Mouse (Mus musculus) MEL (cell line): ENCODE measurements at regions not wholly inside any gene's neighbourhood (a gene's known extent, or its start where the extent isn't known, plus 50 kb on each side); places are given as distances from the start of the nearest gene placed in this dataset.

Experiments
- DNase-seq: peaks from one replicate; pipeline ENCODE4 v3.0.0; 2011; ENCODE audit warnings: low read depth, low spot score
- H3K27ac ChIP-seq: 2 replicates; pipeline ENCODE4 v1.5.1; 2012; ENCODE audit warnings: low read depth, mild to moderate bottlenecking, control low read depth, low read length, moderate library complexity; ENCODE audit not compliant: control insufficient read depth
- H3K27me3 ChIP-seq, 2 experiments: fragments of 150-350 bp in 1 of 2; sonication (generic) in 1 of 2; 2 replicates each; pipeline ENCODE4 v1.6.1; 2012; ENCODE audit warnings: low read length in 2 of 2, mild to moderate bottlenecking in 2 of 2, improper control_type of control experiment in 1 of 2, moderate library complexity in 1 of 2; ENCODE audit not compliant: insufficient read depth in 2 of 2, control insufficient read depth in 1 of 2
- H3K36me3 ChIP-seq, 2 experiments: 2 replicates each; pipeline ENCODE4 v1.6.1; 2012 to 2014; ENCODE audit warnings: low read length in 2 of 2, improper control_type of control experiment in 1 of 2, inconsistent platforms in 1 of 2, mild to moderate bottlenecking in 1 of 2; ENCODE audit not compliant: insufficient read depth in 2 of 2, control insufficient read depth in 1 of 2
- H3K4me1 ChIP-seq, 2 experiments: fragments of 150-350 bp in 1 of 2; sonication (generic) in 1 of 2; 2 replicates each; pipeline ENCODE4 v1.6.1; 2012; ENCODE audit warnings: low read length in 2 of 2, improper control_type of control experiment in 1 of 2, mild to moderate bottlenecking in 1 of 2; ENCODE audit not compliant: insufficient read depth in 2 of 2, control insufficient read depth in 1 of 2
- H3K4me3 ChIP-seq, 2 experiments: fragments of 150-350 bp in 1 of 2; sonication (generic) in 1 of 2; 2 replicates each; pipeline ENCODE4 v1.5.1; 2012; ENCODE audit warnings: low read depth in 2 of 2, low read length in 2 of 2, mild to moderate bottlenecking in 2 of 2, moderate library complexity in 2 of 2, control low read depth in 1 of 2, improper control_type of control experiment in 1 of 2; ENCODE audit not compliant: control insufficient read depth in 1 of 2, insufficient read depth in 1 of 2
- H3K79me2 ChIP-seq: 2 replicates; pipeline ENCODE4 v1.6.1; 2012; ENCODE audit warnings: mild to moderate bottlenecking, low read length, moderate library complexity; ENCODE audit not compliant: control insufficient read depth, poor library complexity, insufficient read depth
- H3K9ac ChIP-seq: 2 replicates; pipeline ENCODE4 v1.6.1; 2012; ENCODE audit warnings: low read depth, mild to moderate bottlenecking, control low read depth, low read length, moderate library complexity; ENCODE audit not compliant: control insufficient read depth, poor library complexity, severe bottlenecking
- H3K9me3 ChIP-seq: fragments of 150-350 bp; sonication (generic); replicated peaks from 2 replicates; pipeline ENCODE4 v1.6.1; 2012; ENCODE audit warnings: mild to moderate bottlenecking, low read length, improper control_type of control experiment, moderate library complexity; ENCODE audit not compliant: insufficient read depth
- BHLHE40 ChIP-seq: IDR thresholded peaks from 2 replicates; pipeline ENCODE4 v1.6.1; 2012; ENCODE audit warnings: low read depth, mild to moderate bottlenecking, inconsistent platforms, low read length, improper control_type of control experiment, borderline replicate concordance
- CHD1 ChIP-seq: IDR thresholded peaks from 2 replicates; pipeline ENCODE4 v1.6.1; 2012; ENCODE audit warnings: low read depth, mild to moderate bottlenecking, inconsistent platforms, low read length, improper control_type of control experiment
- CTCF ChIP-seq, 3 experiments: IDR thresholded peaks in 2 of 3; conservative IDR thresholded peaks in 1 of 3; 2 replicates each; pipeline ENCODE4 v1.5.1; 2011 to 2012; ENCODE audit warnings: low read length in 3 of 3, low read depth in 2 of 3, mild to moderate bottlenecking in 2 of 3, improper control_type of control experiment in 1 of 3, inconsistent platforms in 1 of 3, mixed read lengths in 1 of 3, moderate library complexity in 1 of 3; ENCODE audit not compliant: control insufficient read depth in 1 of 3, insufficient read depth in 1 of 3, poor library complexity in 1 of 3, severe bottlenecking in 1 of 3
- ELF1 ChIP-seq: IDR thresholded peaks from 2 replicates; pipeline ENCODE4 v1.6.1; 2014; ENCODE audit warnings: low read depth, mild to moderate bottlenecking, inconsistent platforms, low read length, improper control_type of control experiment, moderate library complexity
- EP300 ChIP-seq, 2 experiments: IDR thresholded peaks; 2 replicates each; pipeline ENCODE4 v1.6.1; 2011; ENCODE audit warnings: improper control_type of control experiment in 2 of 2, low read length in 2 of 2, low read depth in 1 of 2, mild to moderate bottlenecking in 1 of 2
- ETS1 ChIP-seq: IDR thresholded peaks from 2 replicates; pipeline ENCODE4 v1.6.1; 2012; ENCODE audit warnings: low read depth, mild to moderate bottlenecking, inconsistent platforms, low read length, improper control_type of control experiment, moderate library complexity
- GATA1 ChIP-seq: IDR thresholded peaks from 2 replicates; pipeline ENCODE4 v1.6.1; 2011; ENCODE audit warnings: low read depth, low read length, improper control_type of control experiment
- HCFC1 ChIP-seq: IDR thresholded peaks from 2 replicates; pipeline ENCODE4 v1.6.1; 2012; ENCODE audit warnings: low read depth, mild to moderate bottlenecking, inconsistent platforms, low read length, improper control_type of control experiment, moderate library complexity
- JUND ChIP-seq: IDR thresholded peaks from 2 replicates; pipeline ENCODE4 v1.6.1; 2011; ENCODE audit warnings: low read depth, mild to moderate bottlenecking, improper control_type of control experiment, low read length
- MAFK ChIP-seq: IDR thresholded peaks from 2 replicates; pipeline ENCODE4 v1.6.1; 2011; ENCODE audit warnings: low read depth, mild to moderate bottlenecking, low read length, improper control_type of control experiment, borderline replicate concordance
- MAX ChIP-seq: IDR thresholded peaks from 2 replicates; pipeline ENCODE4 v1.6.1; 2011; ENCODE audit warnings: low read length, improper control_type of control experiment
- MAZ ChIP-seq: IDR thresholded peaks from 2 replicates; pipeline ENCODE4 v1.6.1; 2012; ENCODE audit warnings: low read depth, mild to moderate bottlenecking, inconsistent platforms, low read length, improper control_type of control experiment
- MYB ChIP-seq: IDR thresholded peaks from 2 replicates; pipeline ENCODE4 v1.6.1; 2011; ENCODE audit warnings: mild to moderate bottlenecking, low read depth, low read length, improper control_type of control experiment
- MYC ChIP-seq: IDR thresholded peaks from 2 replicates; pipeline ENCODE4 v1.6.1; 2011; ENCODE audit warnings: low read depth, mild to moderate bottlenecking, low read length, improper control_type of control experiment, moderate library complexity
- POLR2A ChIP-seq, 2 experiments: IDR thresholded peaks; 2 replicates each; pipeline ENCODE4 v1.6.1; 2011 to 2012; ENCODE audit warnings: low read length in 2 of 2, mild to moderate bottlenecking in 2 of 2, control low read depth in 1 of 2, improper control_type of control experiment in 1 of 2, low read depth in 1 of 2, moderate library complexity in 1 of 2; ENCODE audit not compliant: control insufficient read depth in 1 of 2, insufficient read depth in 1 of 2, poor library complexity in 1 of 2
- POLR2AphosphoS5 ChIP-seq: IDR thresholded peaks from 2 replicates; pipeline ENCODE4 v1.6.1; 2012; ENCODE audit warnings: low read depth, borderline replicate concordance, mild to moderate bottlenecking, inconsistent platforms, low read length, moderate library complexity, mixed read lengths
- SIN3A ChIP-seq: IDR thresholded peaks from 2 replicates; pipeline ENCODE4 v1.6.1; 2012; ENCODE audit warnings: low read length, improper control_type of control experiment, inconsistent platforms
- SMC3 ChIP-seq: IDR thresholded peaks from 2 replicates; pipeline ENCODE4 v1.6.1; 2011; ENCODE audit warnings: low read depth, low read length, improper control_type of control experiment
- TBP ChIP-seq: IDR thresholded peaks from 2 replicates; pipeline ENCODE4 v1.8.0; 2011; ENCODE audit warnings: low read depth, low read length, improper control_type of control experiment
- TCF12 ChIP-seq: IDR thresholded peaks from 2 replicates; pipeline ENCODE4 v1.6.1; 2014; ENCODE audit warnings: low read depth, mild to moderate bottlenecking, inconsistent platforms, low read length, improper control_type of control experiment, moderate library complexity
- USF1 ChIP-seq: IDR thresholded peaks from 2 replicates; pipeline ENCODE4 v1.6.1; 2014; ENCODE audit warnings: low read depth, mild to moderate bottlenecking, inconsistent platforms, low read length, improper control_type of control experiment, moderate library complexity
- USF2 ChIP-seq, 2 experiments: IDR thresholded peaks; 2 replicates each; pipeline ENCODE4 v1.6.1; 2011 to 2012; ENCODE audit warnings: improper control_type of control experiment in 2 of 2, low read length in 2 of 2, borderline replicate concordance in 1 of 2, inconsistent platforms in 1 of 2, low read depth in 1 of 2, mild to moderate bottlenecking in 1 of 2; ENCODE audit not compliant: insufficient read depth in 1 of 2
- ZC3H11A ChIP-seq: IDR thresholded peaks from 2 replicates; pipeline ENCODE4 v1.6.1; 2012; ENCODE audit warnings: low read depth, mild to moderate bottlenecking, inconsistent platforms, low read length, improper control_type of control experiment
- ZKSCAN1 ChIP-seq: IDR thresholded peaks from 2 replicates; pipeline ENCODE4 v1.6.1; 2012; ENCODE audit warnings: low read depth, mild to moderate bottlenecking, inconsistent platforms, low read length, improper control_type of control experiment, moderate library complexity
- ZMIZ1 ChIP-seq: IDR thresholded peaks from 2 replicates; pipeline ENCODE4 v1.6.1; 2012; ENCODE audit warnings: low read depth, mild to moderate bottlenecking, inconsistent platforms, low read length, improper control_type of control experiment, moderate library complexity

DNA sequence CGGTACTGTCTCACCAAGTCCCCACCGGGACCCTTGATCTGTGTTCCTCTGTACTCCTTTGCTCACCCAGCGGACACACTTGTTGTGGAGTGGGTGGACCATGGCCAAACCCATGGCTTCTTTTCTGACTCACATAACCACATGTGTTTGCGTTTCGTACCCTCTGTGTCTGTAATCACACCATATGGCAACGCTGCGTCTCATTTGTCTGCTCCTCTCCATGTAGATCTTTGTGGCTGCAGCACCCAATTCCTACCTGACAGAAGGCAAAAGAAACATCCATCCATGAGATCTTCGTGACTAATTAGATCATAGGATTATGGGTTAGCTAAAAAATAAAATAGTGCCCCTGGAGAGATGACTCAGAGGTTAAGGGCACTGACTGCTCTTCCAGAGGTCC lies 435.2 kb upstream of the Cd180 start:
- no peaks in the 10 kb centered on the region for H3K27me3 ChIP-seq
- H3K9me3 ChIP-seq: no peaks in the 10 kb centered on the region
- no peak for DNase-seq
- H3K27ac ChIP-seq: no peak overlapping the region
- H3K4me3 ChIP-seq: no peak overlapping the region
- no peaks in the 10 kb centered on the region for H3K79me2 ChIP-seq
- H3K36me3 ChIP-seq: no peaks in the 10 kb centered on the region
- H3K9ac ChIP-seq: no peak overlapping the region
- TF ChIP-seq TBP (no peak), ETS1 (no peak), MAZ (no peak), GATA1 (no peak), ZMIZ1 (no peak), CHD1 (no peak), ZC3H11A (no peak), SMC3 (no peak), POLR2A (IDR thresholded peaks at IDR 0.05; ENCODE audit: control insufficient read depth in 1 of 2, insufficient read depth in 1 of 2, low read depth in 1 of 2, low read length in 2 of 2, poor library complexity in 1 of 2) (no peak), USF2 (IDR thresholded peaks at IDR 0.05; ENCODE audit: borderline replicate concordance in 1 of 2, insufficient read depth in 1 of 2, low read depth in 1 of 2, low read length in 2 of 2) (no peak), MYC (no peak), POLR2AphosphoS5 (no peak), JUND (no peak)
- no peaks in the 10 kb centered on the region for H3K4me1 ChIP-seq

DNA sequence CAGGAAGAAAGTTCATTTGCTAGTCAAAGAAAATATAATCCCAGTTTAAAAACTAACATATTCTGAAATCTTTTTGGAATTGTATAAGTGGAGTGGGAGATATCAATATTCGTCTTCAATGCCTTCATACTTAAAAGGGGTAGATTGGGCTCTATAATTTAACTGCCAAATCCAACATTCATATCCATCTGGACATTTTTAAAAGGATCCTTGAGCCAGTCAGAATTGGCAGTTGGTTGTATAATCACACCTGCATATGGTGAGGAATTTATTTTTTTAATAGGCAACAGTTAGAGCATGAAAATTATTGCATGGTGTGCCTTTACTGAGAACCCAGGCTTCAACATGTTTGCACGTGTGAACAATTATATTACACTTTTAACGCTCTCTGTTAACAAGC lies 419.5 kb upstream of the Cd180 start:
- Histone ChIP-seq H3K9ac (no peak overlapping the region), H3K27me3 (no peaks in the 10 kb centered on the region; a peak in 1 of 4 replicates), H3K9me3 (no peaks in the 10 kb centered on the region), H3K27ac (no peak overlapping the region), H3K36me3 (no peaks in the 10 kb centered on the region), H3K79me2 (no peaks in the 10 kb centered on the region), H3K4me1 (no peaks in the 10 kb centered on the region), H3K4me3 (no peak overlapping the region)
- TF ChIP-seq TBP (no peak), JUND (no peak), MYC (no peak), SIN3A (no peak), MAFK (no peak), CTCF (IDR thresholded peaks at IDR 0.05 in 2 of 3, conservative IDR thresholded peaks at IDR 0.05 in 1 of 3; ENCODE audit: control insufficient read depth in 1 of 3, insufficient read depth in 1 of 3, low read depth in 2 of 3, low read length in 3 of 3, poor library complexity in 1 of 3, severe bottlenecking in 1 of 3) (no peak), MYB (no peak), BHLHE40 (no peak), ELF1 (no peak), MAX (no peak), MAZ (no peak), USF1 (no peak), ZKSCAN1 (no peak), SMC3 (no peak), ETS1 (no peak), EP300 (IDR thresholded peaks at IDR 0.05; ENCODE audit: low read depth in 1 of 2, low read length in 2 of 2) (no peak), HCFC1 (no peak), ZC3H11A (no peak), TCF12 (no peak)
- no peak for DNase-seq
